Mouse (Mus musculus) C2C12 (cell line): ENCODE measurements around the gene Gm38394.

ENCODE experiments used
- CEBPB ChIP-seq: IDR thresholded peaks from one replicate; pipeline ENCODE4 v1.6.1; 2011; ENCODE audit warnings: low read depth, mild to moderate bottlenecking, control low read depth, moderate library complexity
- CTCF ChIP-seq: IDR thresholded peaks from one replicate; pipeline ENCODE4 v1.5.1; 2011; ENCODE audit not compliant: control insufficient read depth, insufficient read depth, insufficient read length
- FOSL1 ChIP-seq: IDR thresholded peaks from one replicate; pipeline ENCODE4 v1.8.0; 2011; ENCODE audit warnings: mild to moderate bottlenecking, low read length; ENCODE audit not compliant: poor library complexity, insufficient read depth, severe bottlenecking
- MAX ChIP-seq: IDR thresholded peaks from one replicate; pipeline ENCODE4 v1.6.1; 2011; ENCODE audit warnings: mild to moderate bottlenecking, control low read depth
- MYOD1 ChIP-seq: IDR thresholded peaks from one replicate; pipeline ENCODE4 v1.6.1; 2011; ENCODE audit warnings: low read depth; ENCODE audit not compliant: control insufficient read depth, insufficient read length
- MYOG ChIP-seq: IDR thresholded peaks from one replicate; pipeline ENCODE4 v1.6.1; 2011; ENCODE audit not compliant: control insufficient read depth, insufficient read length; ENCODE audit errors: extremely low read depth
- USF1 ChIP-seq: IDR thresholded peaks from one replicate; pipeline ENCODE4 v1.6.1; 2011; ENCODE audit warnings: low read depth, mild to moderate bottlenecking, control low read depth, moderate library complexity

DNA sequence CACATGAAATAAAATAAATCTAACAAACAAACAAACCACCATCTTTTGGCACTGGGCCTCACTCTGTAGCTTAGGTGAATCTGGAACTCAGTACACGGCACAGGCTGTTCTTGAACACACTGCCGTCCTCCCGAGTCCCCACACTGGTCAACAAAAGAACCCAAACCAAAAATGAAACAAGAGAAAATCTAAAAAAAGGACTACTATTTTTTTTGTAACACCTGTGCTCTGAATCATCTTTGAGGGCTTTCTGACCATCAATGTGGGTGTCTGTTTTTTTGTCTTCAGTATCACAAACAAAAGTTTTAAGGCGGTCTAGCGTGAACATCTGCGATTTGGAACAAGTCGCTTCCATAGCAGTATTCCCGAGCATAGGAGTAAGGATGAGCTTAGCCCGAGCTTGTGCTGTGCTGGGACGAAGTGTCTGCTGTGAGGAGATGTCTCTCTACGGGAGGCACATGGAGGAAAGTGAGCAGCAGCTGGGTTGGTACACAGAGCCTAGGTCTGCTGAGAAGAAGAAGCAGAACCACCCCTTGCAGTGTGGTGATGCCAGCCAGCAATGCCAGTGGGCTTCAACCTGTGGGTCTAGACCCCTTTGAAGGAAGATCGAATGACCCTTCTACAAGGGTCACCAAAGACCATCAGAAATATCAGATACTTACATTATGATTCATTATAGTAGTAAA, 37.0 kb upstream of the Gm38394 start:
- TF ChIP-seq CTCF: no peak
- TF ChIP-seq MYOG: no peak
- no peak for TF ChIP-seq MYOD1
- no peak for TF ChIP-seq USF1
- no peak for TF ChIP-seq MAX
- TF ChIP-seq CEBPB: no peak
- no peak for TF ChIP-seq FOSL1
